Mouse (Mus musculus) layer of hippocampus, postnatal 10 days (tissue): ENCODE data around the gene 4833439L19Rik. TPM values are rescaled to one million over a fixed set of nuclear protein-coding genes. Genes with fewer than 3 reads are reported as not detected.
A peak's percentile ranks its signal among the peaks of the same experiment; 100 is the strongest.
"Not testable (repeated sequence)": the region's sequence is repeated elsewhere in the genome, so short reads cannot be mapped to it uniquely, and the experiment has no call there.

Source experiments
- DNase-seq, 2 experiments: peaks; one replicate each; pipeline ENCODE4 v3.0.0; 2021; ENCODE audit warnings: low spot score in 2 of 2
- long read RNA-seq: library from polyadenylated mRNA; stranded (forward); transcript quantifications from one replicate; pipeline ENCODE4 v2.0.0, GENCODE M21; 2023
- total RNA-seq, 2 experiments: library from RNA; stranded (reverse); gene quantifications; 2 replicates each; pipeline ENCODE4 v1.2.3; 2021

The 4833439L19Rik gene
- 100 to 1,000 TPM; 165 to 183 TPM for total RNA-seq
- long read RNA-seq, transcript 4833439L19Rik-201 (9 exons, 2,727 nt) = major isoform, 49 of 243 reads
- long read RNA-seq, transcript 4833439L19Rik-209 (5 exons, 946 nt) = minor isoform, 27 of 243 reads
- long read RNA-seq, transcript 4833439L19Rik-208 (8 exons, 2,502 nt) = minor isoform, 10 of 243 reads
- long read RNA-seq, partial matches to known transcripts = 25 of 243 reads
- long read RNA-seq, other reads (novel, unspliced or antisense) = 132 of 243 reads

DNA sequence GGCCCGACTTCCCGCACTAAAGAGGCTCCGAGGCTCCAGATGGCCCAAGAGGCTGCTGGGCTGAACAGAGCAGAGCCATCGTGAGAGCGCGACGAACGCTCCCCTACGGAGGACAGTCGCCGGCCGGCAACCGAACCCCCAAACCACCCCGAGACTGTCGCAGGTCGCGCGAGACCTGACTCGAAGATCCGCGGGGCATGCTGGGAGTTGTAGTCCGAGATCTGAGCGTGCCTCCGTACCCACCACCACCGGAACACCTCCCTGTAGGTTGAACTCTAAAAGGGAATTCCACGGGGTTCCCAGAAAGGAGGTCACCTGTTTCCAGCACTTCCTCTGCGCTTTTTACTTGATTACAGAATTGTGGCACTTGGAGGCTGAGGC is at the start of gene 4833439L19Rik:
Gene 4833439L19Rik (minus strand): TSS at position 235 of the 381 bp plus-strand sequence.
- peak; percentile 95 to 96 for DNase-seq

DNA sequence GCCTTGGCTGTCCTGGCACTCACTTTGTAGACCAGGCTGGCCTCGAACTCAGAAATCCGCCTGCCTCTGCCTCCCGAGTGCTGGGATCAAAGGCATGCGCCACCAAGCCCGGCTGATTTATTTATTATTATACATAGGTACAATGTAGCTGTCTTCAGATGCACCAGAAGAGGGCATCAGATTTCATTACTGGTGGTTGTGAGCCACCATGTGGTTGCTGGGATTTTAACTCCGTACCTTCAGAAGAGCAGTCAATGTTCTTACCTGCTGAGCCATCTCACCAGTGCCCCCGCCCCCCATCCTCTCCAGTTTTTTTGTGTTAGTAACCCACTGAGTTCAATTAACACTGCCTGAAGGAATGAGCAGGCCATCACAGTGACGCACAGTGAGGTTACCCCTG is 47.9 kb upstream of the 4833439L19Rik start:
- not testable (repeated sequence) for DNase-seq

DNA sequence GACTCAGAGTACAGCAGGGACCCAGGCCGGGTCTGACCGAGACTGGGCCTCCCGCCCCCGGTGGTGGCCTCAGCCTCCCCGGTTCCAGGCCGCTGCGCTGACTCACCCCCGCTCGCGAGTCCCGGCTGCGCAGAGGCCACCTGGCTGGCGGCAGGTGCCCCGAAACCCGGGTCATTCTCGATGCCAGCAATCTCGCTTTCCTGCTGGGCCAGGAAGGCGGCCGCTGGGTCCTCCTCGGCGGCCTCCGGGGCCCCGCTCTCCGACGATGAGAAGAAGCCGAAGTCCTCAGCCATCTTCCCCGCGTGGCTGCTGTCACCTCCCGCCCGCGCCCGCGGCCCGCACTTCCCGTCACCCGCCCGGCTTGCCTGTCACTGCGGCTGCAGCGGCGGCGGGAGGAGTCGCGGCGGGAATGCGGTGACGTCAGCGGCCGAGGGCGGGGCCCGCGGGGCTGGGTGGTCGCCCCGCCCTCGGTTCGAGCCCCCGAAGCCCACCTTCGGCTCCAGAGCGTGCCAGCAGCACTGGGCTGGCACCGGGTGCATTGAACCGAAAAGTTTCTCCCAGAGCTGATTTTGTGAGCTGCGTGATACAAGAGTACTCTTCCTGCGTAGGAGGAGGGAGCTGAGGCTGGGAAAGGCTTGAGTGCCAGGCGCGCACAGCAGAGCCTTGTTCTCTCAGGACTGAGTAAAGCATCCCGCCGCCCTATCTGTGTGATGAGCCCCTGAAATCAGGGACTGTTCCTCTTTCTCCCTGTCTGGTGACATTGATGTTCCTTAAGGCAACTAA is 45.9 kb upstream of the 4833439L19Rik start, which contains the start of gene Cltb:
Gene Cltb (minus strand): TSS at position 373 of the 783 bp plus-strand sequence.
- peak; percentile 90 to 95 for DNase-seq

DNA sequence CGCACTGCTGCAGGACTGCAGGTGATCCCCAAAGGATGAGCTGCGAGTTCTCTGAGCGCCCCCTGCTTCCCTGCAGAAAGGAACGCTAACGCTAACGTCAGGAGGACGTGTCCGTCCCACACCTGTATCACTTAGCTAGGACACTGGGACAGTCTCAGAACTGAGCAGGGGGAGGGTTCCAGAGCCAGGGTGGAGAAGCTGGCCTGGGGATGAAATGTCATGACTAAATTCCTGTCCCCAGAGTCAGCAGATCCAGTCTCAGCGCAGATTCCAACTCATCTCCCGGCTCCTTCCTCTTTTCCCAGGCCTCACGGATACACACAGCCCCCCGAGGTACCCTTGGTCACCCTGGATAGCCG is 45.4 kb upstream of the 4833439L19Rik start:
- DNase-seq = peak in 1 of 2 experiments; percentile 41

DNA sequence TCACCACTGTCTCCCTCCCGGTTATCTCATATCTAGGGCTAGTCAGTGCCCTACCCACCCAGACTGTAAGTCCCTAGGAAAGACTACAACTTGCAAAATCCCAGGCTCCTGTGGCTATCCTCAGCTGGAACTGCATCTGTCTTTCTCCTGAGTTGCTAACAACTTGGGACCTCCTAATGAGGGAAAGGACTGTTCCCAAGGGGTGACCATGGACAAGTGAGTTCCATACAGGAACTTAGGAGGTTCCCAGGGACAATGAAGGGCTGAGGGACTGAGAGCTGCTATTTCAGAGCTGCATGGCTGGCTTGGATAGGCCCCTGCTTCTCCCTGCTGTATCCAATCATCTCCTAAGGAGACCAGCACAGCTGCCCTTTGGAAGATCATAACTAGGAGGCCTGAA is 44.1 kb upstream of the 4833439L19Rik start:
- no peak for DNase-seq

DNA sequence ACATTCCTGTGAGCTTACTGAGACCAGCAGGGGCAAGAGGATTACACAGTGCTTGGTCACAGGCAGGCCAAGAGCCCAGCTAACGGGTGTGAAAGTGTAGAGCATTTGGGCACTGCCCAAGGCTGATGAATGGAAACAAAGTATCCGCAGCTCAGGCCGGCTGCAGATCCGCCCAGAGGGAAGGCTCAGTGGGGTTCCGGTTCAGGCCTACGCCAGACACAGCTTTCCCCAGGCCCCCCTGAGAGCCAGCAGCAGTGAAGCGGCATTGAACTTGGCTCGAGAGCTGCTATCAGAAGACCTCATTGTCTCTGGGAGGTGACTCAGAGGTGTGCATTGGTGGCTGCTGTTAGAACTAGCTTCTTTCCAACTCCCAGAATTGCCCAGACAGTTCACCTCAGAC is 43.4 kb upstream of the 4833439L19Rik start:
- DNase-seq = peak; percentile 41 to 49

DNA sequence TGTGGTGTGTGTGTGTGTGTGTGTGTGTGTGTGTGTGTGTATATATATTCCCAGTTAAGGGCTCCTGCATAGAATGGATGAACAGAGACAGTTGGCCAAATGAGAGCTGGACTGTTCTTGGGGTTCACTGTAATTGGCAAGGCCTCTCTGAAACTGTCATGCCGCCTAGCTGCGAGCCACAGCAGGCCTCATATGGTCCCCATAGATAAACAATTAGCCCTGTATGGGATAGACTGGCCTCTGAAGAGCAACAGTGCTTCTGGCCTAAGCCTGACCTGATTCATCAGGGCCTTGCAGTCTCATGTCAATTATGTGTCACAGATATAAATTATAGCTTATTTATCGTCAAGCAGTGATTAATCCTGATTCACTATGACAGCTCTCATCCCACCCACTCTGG is 42.8 kb upstream of the 4833439L19Rik start:
- no peak for DNase-seq

DNA sequence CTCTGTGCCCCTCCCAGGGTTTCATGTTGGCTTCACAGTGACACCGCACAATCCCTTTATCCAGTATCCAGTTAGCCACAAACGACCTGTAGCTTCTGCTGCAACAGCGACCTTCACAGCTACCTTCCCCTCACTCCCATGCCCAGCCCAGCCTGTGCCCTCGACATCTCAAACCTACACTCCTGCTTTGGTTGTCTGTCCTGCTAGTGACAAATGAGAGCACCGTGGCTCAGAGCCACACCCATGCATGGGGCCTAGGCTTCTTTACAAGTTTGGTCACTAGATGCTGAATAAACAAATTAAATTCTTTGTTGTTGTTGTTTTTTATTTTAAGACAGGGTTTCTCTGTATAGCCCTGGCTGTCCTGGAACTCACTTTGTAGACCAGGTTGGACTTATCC is 42.0 kb upstream of the 4833439L19Rik start:
- DNase-seq = no peak

DNA sequence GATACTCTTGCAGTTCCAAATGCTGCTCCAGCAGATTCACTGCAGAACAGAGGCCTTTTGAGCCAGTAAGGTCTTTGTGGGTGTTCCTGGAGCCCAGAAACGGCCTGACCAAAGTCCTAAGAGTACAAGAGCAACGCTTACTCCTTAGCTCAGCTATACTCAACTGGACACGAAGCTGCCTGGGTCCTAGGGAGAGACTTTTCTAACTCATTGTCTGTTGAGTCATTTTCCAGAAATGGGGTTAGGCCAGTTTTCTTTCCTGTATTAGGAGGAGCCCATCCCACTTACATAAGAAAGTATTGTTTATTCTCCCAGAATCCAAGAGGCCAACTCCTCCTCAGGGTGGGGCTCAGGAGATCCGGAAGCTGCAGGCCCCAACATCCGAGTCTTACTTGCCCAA is 40.2 kb upstream of the 4833439L19Rik start:
- no peak for DNase-seq

DNA sequence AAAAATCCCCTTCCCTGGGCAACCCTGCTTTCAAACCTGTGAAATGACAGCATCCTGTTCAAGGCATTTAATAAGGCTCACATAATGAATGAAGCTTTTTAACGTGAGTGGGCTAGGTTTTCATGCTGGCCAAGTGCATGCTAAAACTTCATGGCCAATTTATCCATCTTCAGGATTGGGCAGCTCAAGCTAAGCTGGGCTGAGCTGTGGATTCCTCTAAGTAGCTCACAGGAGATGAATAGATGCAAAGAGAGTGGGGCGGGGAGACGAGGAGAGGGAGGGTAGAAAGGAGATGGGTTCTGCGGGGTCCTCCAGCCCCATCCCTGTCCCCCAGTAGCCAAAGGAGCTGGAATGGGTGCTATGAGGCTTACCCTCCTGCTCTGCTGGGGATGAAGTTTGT is 39.0 kb upstream of the 4833439L19Rik start:
- no peak for DNase-seq

DNA sequence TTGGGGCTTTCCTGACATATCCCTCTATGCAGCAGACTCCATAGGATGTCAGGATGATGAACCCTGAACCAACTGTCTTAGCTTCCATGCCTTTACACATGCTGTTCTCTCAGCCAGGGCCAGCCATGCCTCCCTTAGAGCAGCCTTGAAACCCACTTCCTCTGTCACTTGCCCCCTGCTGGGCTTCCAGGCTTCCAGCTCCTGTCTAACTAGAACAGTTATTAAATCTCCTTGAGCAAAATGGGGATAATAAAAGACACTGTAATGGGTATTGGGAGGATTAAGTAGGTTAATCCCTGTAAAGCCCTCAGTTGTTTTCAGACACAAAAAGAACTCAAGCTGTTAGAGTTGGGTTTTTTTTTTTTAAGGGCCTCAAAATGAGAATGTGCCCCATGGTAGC is 38.3 kb upstream of the 4833439L19Rik start:
- no peak for DNase-seq

DNA sequence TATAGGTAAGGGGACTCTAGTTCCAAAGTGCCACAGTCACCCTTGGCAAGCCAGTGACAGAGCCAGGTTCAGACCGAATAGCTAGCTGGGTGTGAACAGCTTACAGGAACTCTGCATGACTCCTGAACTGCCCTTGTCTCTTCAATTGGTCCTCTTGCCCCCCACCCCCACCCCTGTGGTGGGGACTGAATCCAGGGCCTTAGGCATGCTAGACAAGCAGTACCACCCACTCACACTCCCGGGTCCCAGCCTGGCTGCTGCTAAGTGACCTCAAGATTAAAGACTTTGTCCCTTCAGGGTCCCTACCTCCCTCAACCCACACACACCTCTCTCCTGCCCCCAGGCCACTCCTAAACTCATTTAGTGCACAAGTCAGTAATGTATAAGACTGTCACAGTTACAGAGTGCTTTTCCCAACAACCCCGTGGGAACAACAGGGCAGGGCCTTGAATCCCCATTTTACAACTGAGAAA is 37.4 kb upstream of the 4833439L19Rik start:
- DNase-seq = no peak

DNA sequence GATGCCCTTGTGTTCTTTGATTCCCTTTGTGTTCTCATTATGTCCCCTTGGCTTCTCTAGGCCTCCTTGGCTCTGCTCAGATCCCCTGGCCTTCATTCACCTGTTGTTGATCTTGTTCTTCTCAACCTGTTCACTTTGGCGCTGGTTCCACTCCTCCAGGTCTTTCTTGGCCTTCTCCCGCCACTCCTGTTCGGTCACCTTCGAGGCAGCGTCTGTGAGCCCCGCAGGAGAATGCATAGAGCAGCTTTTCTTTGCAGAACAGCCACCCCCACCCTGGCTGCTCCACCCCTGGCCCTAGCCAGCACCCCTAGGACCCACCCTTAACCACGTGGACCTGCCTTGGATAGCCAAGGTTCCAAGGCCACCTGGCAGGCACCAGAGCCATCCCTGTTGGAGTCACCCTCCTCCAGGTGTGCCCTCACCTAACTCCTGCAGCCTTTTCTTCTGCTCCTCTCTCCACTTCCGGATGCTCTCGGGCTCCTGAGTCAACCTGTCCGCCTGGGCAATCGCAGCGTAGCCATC is 33.4 kb upstream of the 4833439L19Rik start:
- DNase-seq = no peak

DNA sequence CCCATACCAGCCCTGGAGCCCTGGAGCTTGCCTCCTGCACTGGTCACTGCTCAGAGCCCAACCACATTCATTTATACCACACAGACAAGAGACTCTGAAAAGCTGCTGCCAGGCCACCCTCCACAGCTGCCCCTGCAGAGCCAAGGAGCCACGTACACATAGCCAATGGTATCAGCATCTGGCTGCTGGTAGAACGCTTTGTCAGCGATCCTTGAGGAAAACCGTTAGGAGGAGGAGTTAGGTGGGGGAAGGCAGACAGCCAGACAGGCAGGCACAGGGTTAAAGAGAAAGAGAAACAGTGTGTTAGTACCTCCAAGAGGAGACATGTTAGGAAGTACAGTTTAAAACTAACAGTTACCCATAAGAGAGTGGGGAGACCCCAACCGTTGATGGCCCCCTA is 31.6 kb upstream of the 4833439L19Rik start:
- no peak for DNase-seq

DNA sequence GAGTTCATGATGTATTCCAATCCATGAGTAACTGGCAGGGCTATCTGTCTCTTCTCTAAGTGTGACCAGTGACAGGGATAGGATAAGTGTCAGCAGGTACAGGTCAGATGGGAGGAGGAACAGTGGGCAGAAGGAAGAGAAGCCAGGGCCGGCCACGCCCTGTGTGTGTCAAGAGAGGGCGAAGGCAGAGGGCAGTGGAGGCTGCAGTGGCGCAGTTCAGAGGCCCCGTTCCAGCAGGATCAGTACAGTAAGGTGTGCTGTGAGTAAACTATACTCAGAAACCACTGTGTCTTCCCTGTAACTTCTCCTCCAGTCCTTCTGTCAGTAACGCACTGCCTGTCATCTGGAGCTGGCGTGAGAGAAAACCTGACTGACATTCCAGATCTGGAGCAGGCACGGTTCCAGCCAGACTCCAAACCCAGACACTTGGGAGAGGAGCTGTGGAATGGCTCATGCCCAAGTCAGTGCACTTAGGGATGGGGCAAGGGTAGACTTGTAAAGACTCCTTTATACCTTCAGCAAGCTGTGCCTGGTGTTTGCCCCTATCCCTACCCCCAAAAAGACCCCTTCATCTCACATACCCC is 31.0 kb upstream of the 4833439L19Rik start:
- DNase-seq = no peak

DNA sequence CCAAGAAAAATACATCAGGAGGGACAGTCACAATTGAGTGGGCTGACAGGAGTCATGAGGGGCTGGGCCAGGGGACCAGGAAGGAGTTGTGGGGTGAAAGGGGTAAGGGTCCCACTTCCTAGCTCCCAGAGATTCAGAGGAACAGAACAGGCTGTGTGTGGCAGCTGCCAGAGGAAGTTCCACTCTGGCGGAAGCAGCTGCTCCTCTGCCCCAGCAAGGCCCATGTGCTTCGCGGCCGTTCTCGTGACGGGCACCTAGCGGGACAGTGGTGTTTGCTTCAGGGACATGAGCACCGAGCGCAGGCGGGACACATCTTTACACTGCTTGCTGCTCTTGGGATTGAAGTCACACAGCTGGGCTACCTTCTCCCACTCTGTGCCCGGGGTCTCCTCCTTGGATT is 28.4 kb upstream of the 4833439L19Rik start:
- no peak for DNase-seq

DNA sequence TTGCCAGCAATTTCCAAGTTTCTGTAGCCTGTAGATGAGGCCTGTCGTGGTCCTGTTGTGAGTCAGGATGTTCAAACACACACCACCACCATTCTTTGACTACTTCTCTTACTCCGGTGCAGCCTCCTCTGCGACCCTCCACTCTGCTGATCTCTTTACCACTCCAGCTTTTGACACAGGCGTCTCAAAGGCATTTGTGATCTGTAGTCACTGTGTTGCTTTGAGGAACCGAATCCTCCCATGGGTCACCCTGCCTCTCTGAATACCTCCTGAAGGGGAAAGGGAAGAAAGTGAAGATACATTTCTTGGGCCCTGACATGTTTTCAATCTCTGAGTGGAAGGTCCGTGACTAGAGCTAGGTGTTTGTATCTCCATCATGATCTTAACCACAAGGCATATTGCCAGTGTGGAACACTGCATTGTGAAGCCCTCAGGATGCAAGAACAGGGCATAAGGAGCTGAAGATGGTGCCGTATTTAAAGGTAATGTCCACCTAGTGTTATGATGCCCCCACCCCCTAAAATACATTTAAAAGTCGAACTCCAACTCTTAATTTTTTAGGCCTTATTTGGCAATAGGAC is 26.6 kb upstream of the 4833439L19Rik start:
- no peak for DNase-seq

DNA sequence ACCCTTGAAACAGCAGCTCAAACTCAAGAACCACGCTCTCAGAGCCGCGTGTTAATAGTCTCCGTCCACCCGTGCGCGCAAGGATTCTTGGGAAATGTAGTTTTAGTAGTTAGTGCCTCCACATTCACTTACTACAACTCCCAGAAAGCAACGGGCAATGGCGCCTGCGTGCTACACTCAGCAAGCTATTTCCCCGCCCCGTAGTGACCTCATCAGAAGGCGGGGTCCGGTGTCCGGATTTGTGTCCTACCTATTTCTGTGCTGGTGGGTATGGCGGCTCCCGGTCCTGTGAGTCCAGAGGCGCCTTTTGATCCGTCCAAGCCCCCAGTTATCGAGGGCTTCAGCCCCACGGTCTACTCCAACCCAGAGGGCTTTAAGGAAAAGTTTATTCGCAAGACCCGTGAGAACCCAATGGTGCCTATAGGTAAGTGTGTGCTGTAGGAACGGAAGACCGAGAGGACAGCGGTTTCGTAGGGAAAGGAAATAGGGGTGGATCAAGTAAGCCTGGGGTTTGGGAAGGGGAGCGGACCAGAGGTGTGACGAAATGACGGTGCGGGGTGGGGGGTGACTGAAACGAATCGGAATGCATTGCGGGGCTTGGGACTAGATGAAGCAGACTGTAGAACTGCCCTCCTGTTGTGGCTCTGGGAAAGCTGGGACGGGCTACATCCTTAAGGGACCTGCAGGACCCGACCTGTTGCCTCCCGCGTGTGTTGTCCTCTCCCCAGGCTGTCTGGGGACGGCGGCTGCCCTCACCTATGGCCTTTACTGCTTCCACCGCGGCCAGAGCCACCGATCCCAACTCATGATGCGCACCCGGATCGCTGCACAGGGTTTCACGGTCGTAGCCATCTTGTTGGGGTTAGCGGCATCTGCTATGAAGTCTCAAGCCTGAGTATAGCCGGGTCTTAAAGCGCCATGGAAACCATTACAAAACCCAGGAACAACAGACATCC is 25.0 kb upstream of the 4833439L19Rik start, which contains the start of the genes Nop16 and Higd2a:
Gene Nop16 (minus strand): TSS at position 95 of the 956 bp plus-strand sequence.
Gene Higd2a (plus strand): TSS at position 212 of the 956 bp plus-strand sequence.
- DNase-seq = peak; percentile 94

DNA sequence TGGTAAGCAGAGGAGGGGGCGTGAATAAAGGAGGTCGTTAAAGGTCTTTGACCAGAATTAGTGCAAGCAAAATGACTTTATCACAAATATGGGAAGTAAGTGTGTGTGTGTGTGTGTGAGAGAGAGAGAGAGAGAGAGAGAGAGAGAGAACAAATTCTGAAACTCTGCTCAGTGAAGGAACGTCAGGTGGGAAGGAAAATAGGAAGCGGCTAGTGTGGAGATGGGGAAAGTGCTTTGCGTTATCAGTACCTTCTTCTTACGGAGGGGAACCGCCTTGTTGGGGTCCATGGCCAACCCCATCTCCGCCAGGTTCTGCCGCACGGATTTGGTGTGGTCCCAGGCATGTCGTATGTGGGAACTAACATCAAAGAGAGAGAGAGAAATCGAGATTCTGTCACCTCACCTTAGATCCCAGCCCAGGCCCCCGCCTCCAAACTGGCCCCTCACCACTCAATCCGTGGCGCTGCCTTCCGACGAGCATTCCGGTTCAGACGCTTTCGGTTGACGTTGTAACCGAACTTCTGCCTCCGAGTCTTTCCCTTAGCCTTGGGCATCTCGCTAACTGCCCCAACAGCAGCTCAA is 24.3 kb upstream of the 4833439L19Rik start:
- DNase-seq = no peak

DNA sequence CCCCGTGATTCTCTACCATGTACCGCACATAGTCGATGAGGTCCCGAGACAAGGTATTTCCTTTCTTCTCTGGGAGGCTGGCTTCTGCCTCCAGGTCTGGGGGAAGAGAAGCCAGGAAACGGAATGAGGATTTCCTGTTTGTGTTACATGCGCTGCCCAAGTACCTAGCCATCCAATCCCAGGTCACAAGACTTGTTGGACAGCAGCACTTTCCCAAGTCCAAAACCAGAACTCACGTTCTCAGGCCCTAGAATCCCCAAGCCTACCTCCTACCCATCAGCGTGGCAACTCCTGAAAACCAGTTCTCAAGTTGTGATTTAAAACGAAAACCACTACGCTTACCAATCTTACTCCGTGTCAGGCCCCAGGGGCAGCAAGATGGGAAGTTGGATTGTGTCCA is 20.6 kb upstream of the 4833439L19Rik start:
- DNase-seq = no peak
